ENCODE assay signal across 17 mouse cellular contexts in the genomic region with DNA sequence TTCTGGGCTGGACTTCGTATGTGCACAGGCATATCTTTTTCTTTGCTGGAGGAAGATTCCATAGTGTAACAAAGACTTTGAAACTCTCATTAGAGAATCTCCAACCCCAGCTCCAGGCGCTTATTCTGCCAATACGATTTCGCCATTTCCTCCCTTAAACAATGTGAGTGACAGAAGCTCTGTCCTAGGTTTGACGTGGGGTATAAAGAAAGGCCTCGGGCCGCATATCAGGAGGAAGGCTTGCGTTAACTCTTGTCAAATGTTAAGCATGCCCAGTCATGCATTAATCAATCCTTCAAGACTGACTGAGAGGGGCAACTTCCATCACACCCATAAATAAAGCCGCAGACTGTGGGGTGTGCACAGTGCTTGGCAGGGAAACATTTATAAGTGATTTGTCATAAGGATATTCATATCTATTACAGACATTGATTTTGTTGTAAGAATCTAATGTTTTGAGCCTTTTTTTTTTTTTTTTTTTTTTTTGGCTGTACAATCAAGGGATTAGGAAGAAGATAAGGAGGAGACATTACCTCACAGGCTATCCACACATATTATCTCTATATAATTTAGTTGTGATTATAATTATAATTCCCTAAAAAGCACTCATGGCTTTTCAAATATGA. TPM values are rescaled to one million over a fixed set of nuclear protein-coding genes. Genes with fewer than 3 reads are reported as not detected.
DNase-seq lines count a peak whose midpoint lies in the region; ATAC-seq and TF ChIP-seq lines count a peak whose summit lies in the region.
"Had no signal": no experiment of that assay in that cellular context is flagged by ENCODE, and none has a peak within 500 bp of the region (broad histone marks: within the 10 kb centered on the region; RNA-seq: fewer than 3 reads in every experiment).

No protein-coding gene starts in this region.

- peak overlapping the region; percentile 73 for H3K4me2 ChIP-seq in liver, embryonic 14.5 days (ENCODE audit: low read depth)

- no peak for TF ChIP-seq CTCF in MEL (IDR thresholded peaks at IDR 0.05 in 2 of 3, conservative IDR thresholded peaks at IDR 0.05 in 1 of 3; ENCODE audit: control insufficient read depth in 1 of 3, insufficient read depth in 1 of 3, low read depth in 2 of 3, low read length in 3 of 3, poor library complexity in 1 of 3, severe bottlenecking in 1 of 3)
- TF ChIP-seq CTCF in liver, embryonic 14.5 days (IDR thresholded peaks at IDR 0.05; ENCODE audit: low read depth) = no peak

- peak overlapping the region; percentile 88 for H3K27ac ChIP-seq in MEL (ENCODE audit: control insufficient read depth, low read depth, low read length)
- H3K27ac ChIP-seq in liver, embryonic 14.5 days = no peak overlapping the region
- H3K27ac ChIP-seq: embryonic facial prominence, embryonic 12.5 days; heart, embryonic 15.5 days; hindbrain, embryonic 15.5 days; limb, embryonic 15.5 days; midbrain, embryonic 10.5 days had no signal

- H3K36me3 ChIP-seq in MEL (ENCODE audit: control insufficient read depth in 1 of 2, insufficient read depth in 2 of 2, low read length in 2 of 2) = peaks cover 0 to 44% of the 10 kb centered on the region in 2 experiments; a peak in 2 of 4 replicates
- H3K36me3 ChIP-seq in liver, embryonic 14.5 days (replicated peaks; ENCODE audit: control insufficient read depth, insufficient read depth, low read depth) = no peaks in the 10 kb centered on the region
- H3K36me3 ChIP-seq: embryonic facial prominence, embryonic 12.5 days; heart, embryonic 15.5 days; hindbrain, embryonic 15.5 days; limb, embryonic 15.5 days; midbrain, embryonic 10.5 days had no signal

- TF ChIP-seq RAD21 in MEL (IDR thresholded peaks at IDR 0.05; ENCODE audit: low read depth, low read length) = no peak

- no peaks in the 10 kb centered on the region; the same call in 1 of the 2 replicates for H3K79me2 ChIP-seq in MEL (ENCODE audit: control insufficient read depth, insufficient read depth, low read length, poor library complexity)

- peaks cover 34 to 50% of the 10 kb centered on the region in 2 experiments for H3K4me1 ChIP-seq in MEL (ENCODE audit: control insufficient read depth in 1 of 2, insufficient read depth in 2 of 2, low read length in 2 of 2)
- peaks cover 7 to 22% of the 10 kb centered on the region in 2 experiments for H3K4me1 ChIP-seq in liver, embryonic 14.5 days (replicated peaks; ENCODE audit: control insufficient read depth in 2 of 2, insufficient read depth in 2 of 2, low read length in 1 of 2)

- DNase-seq in retina, postnatal 1 day = peak; percentile 37
- DNase-seq in retina, embryonic 14.5 days (ENCODE audit: low spot score) = no peak
- DNase-seq in MEL (ENCODE audit: low read depth, low spot score) (peak; percentile 61), MN1 (ENCODE audit: low spot score) (no peak)
- DNase-seq in liver, embryonic 14.5 days (ENCODE audit: low read depth in 3 of 3, low spot score in 3 of 3) = no peak
- no peak for DNase-seq in kidney, postnatal 14 days
- DNase-seq in layer of hippocampus, adult 18-20 months (ENCODE audit: low spot score in 2 of 2) = no peak
- DNase-seq: adrenal gland, adult 2 months; cerebellum, adult 9-10 months; heart, postnatal 4 days; lung, postnatal 14 days had no signal

- TF ChIP-seq POLR2A in MEL (IDR thresholded peaks at IDR 0.05; ENCODE audit: control insufficient read depth in 1 of 2, insufficient read depth in 1 of 2, low read depth in 1 of 2, low read length in 2 of 2, poor library complexity in 1 of 2) = no peak

- ATAC-seq in liver, embryonic 14.5 days (ENCODE audit: insufficient read depth) = no peak
- peak; percentile 16 for ATAC-seq in megakaryocyte progenitor cell, adult 5-6 weeks (replicated peaks; ENCODE audit: poor library complexity)

- TF ChIP-seq EP300 in MEL (IDR thresholded peaks at IDR 0.05; ENCODE audit: low read depth in 1 of 2, low read length in 2 of 2) = no peak; a peak in 1 of 4 replicates
- no peak for TF ChIP-seq EP300 in liver, embryonic 14.5 days (IDR thresholded peaks at IDR 0.05; ENCODE audit: low read depth)

- H3K9me3 ChIP-seq in MEL (replicated peaks; ENCODE audit: insufficient read depth, low read length) = no peaks in the 10 kb centered on the region
- H3K9me3 ChIP-seq in liver, embryonic 14.5 days (ENCODE audit: control insufficient read depth, low read length) = no peaks in the 10 kb centered on the region
- H3K9me3 ChIP-seq: embryonic facial prominence, embryonic 12.5 days; heart, embryonic 15.5 days; hindbrain, embryonic 15.5 days; limb, embryonic 15.5 days; midbrain, embryonic 10.5 days had no signal

- H3K27me3 ChIP-seq in MEL (ENCODE audit: control insufficient read depth in 1 of 2, insufficient read depth in 2 of 2, low read length in 2 of 2) = no peaks in the 10 kb centered on the region
- no peaks in the 10 kb centered on the region for H3K27me3 ChIP-seq in liver, embryonic 14.5 days (ENCODE audit: control insufficient read depth, insufficient read depth, low read length)
- H3K27me3 ChIP-seq: hindbrain, embryonic 15.5 days; limb, embryonic 15.5 days had no signal

- peak overlapping the region; percentile 68 for H3K9ac ChIP-seq in MEL (ENCODE audit: control insufficient read depth, low read depth, low read length, poor library complexity, severe bottlenecking)
- no peak overlapping the region for H3K9ac ChIP-seq in liver, embryonic 14.5 days (replicated peaks)
- H3K9ac ChIP-seq: embryonic facial prominence, embryonic 12.5 days; heart, embryonic 15.5 days; hindbrain, embryonic 15.5 days; limb, embryonic 15.5 days had no signal

- WGBS in liver, embryonic 14.5 days (ENCODE audit: insufficient replicate concordance) = 26% methylated on average over 9 of the region's 9 CpGs

- H3K4me3 ChIP-seq in MEL (ENCODE audit: control insufficient read depth in 1 of 2, insufficient read depth in 1 of 2, low read depth in 2 of 2, low read length in 2 of 2) = peak overlapping the region; percentile 49 to 64
- H3K4me3 ChIP-seq in liver, embryonic 14.5 days (ENCODE audit: insufficient read depth in 1 of 2, low read depth in 2 of 2, low read length in 2 of 2) = no peak overlapping the region

TF ChIP-seq in MEL, 35 proteins besides CTCF, POLR2A, EP300 and RAD21:
- TF ChIP-seq ZNF384 (IDR thresholded peaks at IDR 0.05; ENCODE audit: low read depth, low read length) (peak; percentile 73), MYC (IDR thresholded peaks at IDR 0.05; ENCODE audit: low read depth, low read length) (0 out of 2 replicates have a peak, but pooled peaks have one; percentile 27), TBP (IDR thresholded peaks at IDR 0.05; ENCODE audit: low read depth, low read length) (no peak), RCOR1 (IDR thresholded peaks at IDR 0.05; ENCODE audit: low read depth, low read length) (peak; percentile 33; the same call in 1 of the 2 replicates), MXI1 (IDR thresholded peaks at IDR 0.05; ENCODE audit: low read depth, low read length) (0 out of 2 replicates have a peak, but pooled peaks have one; percentile 15), ETS1 (IDR thresholded peaks at IDR 0.05; ENCODE audit: low read depth, low read length) (peak; percentile 57), POLR2AphosphoS2 (IDR thresholded peaks at IDR 0.05; ENCODE audit: low read length) (no peak)
TF ChIP-seq in MEL: peak in this region for 5.

RNA-seq across cellular contexts. Expression of gene Kras, which starts 27.2 kb away (rescaled TPM):
- total RNA-seq in MEL (2012; rRNA removed) = 15.6 and 15.9 TPM in 2 replicates
- polyA plus RNA-seq in MEL (2012; ENCODE audit: insufficient read depth in 1 of 2, insufficient read length in 2 of 2, low read depth in 1 of 2, low replicate concordance in 2 of 2, missing spikeins in 1 of 2) = 10 to 100 TPM in 1 of 2 experiments, not detected in 1; 44.3 TPM
- polyA plus RNA-seq in liver, embryonic 14.5 days (2012; rRNA removed) = 12.1 and 17.8 TPM in 2 replicates
- 47.0 and 52.2 TPM in 2 replicates for polyA plus RNA-seq in liver, embryonic 14.5 days (2014; fragmentation: Nextera tagmentation; extraction: Ambion mirVana)
- 48.7 and 49.4 TPM in 2 replicates for total RNA-seq in megakaryocyte progenitor cell, adult 5-6 weeks (2015)
- 11.7 and 21.0 TPM in 2 replicates for total RNA-seq in megakaryocyte progenitor cell, adult 5-6 weeks (2017)
- 10 to 100 TPM; 72.4 to 81.0 TPM for total RNA-seq in layer of hippocampus, adult 18-20 months (2021)

Comparison
In these comparisons a context has a peak if more than half of its experiments do, and no peak if none do; other contexts are left out.
1. DNase-seq: peak in retina, postnatal 1 day (single experiment) and MEL (single experiment); none in retina, embryonic 14.5 days (single experiment), liver, embryonic 14.5 days (0 of 3), MN1 (single experiment), kidney, postnatal 14 days (single experiment) and layer of hippocampus, adult 18-20 months (0 of 2).
2. H3K4me3 ChIP-seq: peak in MEL (2 of 2); none in liver, embryonic 14.5 days (0 of 2).